In the genomic region with DNA sequence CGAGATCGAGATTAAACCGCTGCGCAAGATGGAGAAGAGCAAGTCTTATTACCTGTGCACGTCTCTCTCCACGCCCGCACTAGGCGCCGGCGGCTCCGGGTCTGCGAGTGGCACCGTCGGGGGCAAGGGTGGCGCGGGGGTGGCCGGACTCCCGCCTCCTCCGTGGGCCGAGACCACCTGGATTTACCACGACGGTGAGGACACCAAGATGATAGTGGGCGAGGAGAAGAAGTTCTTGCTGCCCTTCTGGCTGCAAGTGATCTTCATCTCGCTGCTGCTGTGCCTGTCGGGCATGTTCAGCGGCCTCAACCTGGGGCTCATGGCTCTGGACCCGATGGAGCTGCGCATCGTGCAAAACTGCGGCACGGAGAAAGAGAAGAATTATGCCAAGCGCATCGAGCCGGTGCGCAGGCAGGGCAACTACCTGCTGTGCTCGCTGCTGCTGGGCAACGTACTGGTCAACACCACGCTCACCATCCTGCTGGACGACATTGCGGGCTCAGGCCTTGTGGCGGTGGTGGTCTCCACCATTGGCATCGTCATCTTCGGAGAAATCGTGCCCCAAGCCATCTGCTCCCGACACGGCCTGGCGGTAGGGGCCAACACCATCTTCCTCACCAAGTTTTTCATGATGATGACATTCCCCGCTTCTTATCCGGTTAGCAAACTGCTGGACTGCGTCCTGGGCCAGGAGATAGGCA, we compare ENCODE assay signal across 8 mouse cellular contexts. TPM values are rescaled to one million over a fixed set of nuclear protein-coding genes. Genes with fewer than 3 reads are reported as not detected.
A peak's percentile ranks its signal among the peaks of the same experiment; 100 is the strongest.
DNase-seq lines count a peak whose midpoint lies in the region; ATAC-seq and TF ChIP-seq lines count a peak whose summit lies in the region.

No protein-coding gene starts in this region.

- peaks cover 28% of the 10 kb centered on the region for H3K4me1 ChIP-seq in embryonic facial prominence, embryonic 13.5 days
- peaks cover 21% of the 10 kb centered on the region for H3K4me1 ChIP-seq in lung, embryonic 16.5 days (replicated peaks; ENCODE audit: control insufficient read depth, insufficient read depth, low read length)

- no peak for ATAC-seq in embryonic facial prominence, embryonic 13.5 days (ENCODE audit: insufficient number of reproducible peaks, insufficient read depth, low FRiP score, low TSS enrichment, low read depth)
- ATAC-seq in lung, embryonic 16.5 days (ENCODE audit: low read depth) = no peak
- no peak for ATAC-seq in megakaryocyte-erythroid progenitor cell, adult 5-6 weeks (replicated peaks; ENCODE audit: low FRiP score, low TSS enrichment, poor library complexity, severe bottlenecking)

- peaks cover 49% of the 10 kb centered on the region for H3K27me3 ChIP-seq in embryonic facial prominence, embryonic 13.5 days
- peaks cover 10% of the 10 kb centered on the region for H3K27me3 ChIP-seq in lung, embryonic 16.5 days (ENCODE audit: control insufficient read depth, insufficient read depth, low read depth, low read length)

- peak; percentile 36 for DNase-seq in CD4-positive helper T cell, adult 2 months (ENCODE audit: low read depth, low spot score)
- DNase-seq in adrenal gland, adult 18-20 months (ENCODE audit: low spot score in 2 of 2) = peak; percentile 31 to 48
- DNase-seq in heart, postnatal 10 days = peak; percentile 24 to 38
- peak in 1 of 2 experiments; percentile 23 for DNase-seq in layer of hippocampus, adult 2 months (ENCODE audit: low spot score in 2 of 2)
- peak; percentile 33 for DNase-seq in right cerebral cortex, adult 18-20 months

- WGBS in embryonic facial prominence, embryonic 13.5 days = 1% methylated on average over 50 of the region's 50 CpGs
- under 1% methylated on average over 50 of the region's 50 CpGs for WGBS in lung, embryonic 16.5 days

- peak overlapping the region; percentile 77 for H3K4me3 ChIP-seq in embryonic facial prominence, embryonic 13.5 days
- H3K4me3 ChIP-seq in layer of hippocampus, adult 2 months = peak overlapping the region; percentile 97
- H3K4me3 ChIP-seq in lung, embryonic 16.5 days (ENCODE audit: low read length) = peak overlapping the region; percentile 92

- no peak overlapping the region for H3K27ac ChIP-seq in embryonic facial prominence, embryonic 13.5 days
- H3K27ac ChIP-seq in layer of hippocampus, adult 2 months = peak overlapping the region; percentile 97
- H3K27ac ChIP-seq in lung, embryonic 16.5 days (ENCODE audit: low read length) = no peak overlapping the region

- intact Hi-C loops in heart, postnatal 10 days (cut with DNase I) = no loop called here

- no peaks in the 10 kb centered on the region for H3K36me3 ChIP-seq in embryonic facial prominence, embryonic 13.5 days
- H3K36me3 ChIP-seq in lung, embryonic 16.5 days (ENCODE audit: control insufficient read depth, insufficient read depth, low read length) = no peaks in the 10 kb centered on the region

- TF ChIP-seq CTCF in layer of hippocampus, adult 2 months (conservative IDR thresholded peaks at IDR 0.05) = 0 out of 2 replicates have a peak, but pooled peaks have one; percentile 2

- peak overlapping the region; percentile 75 for H3K9ac ChIP-seq in embryonic facial prominence, embryonic 13.5 days
- H3K9ac ChIP-seq in lung, embryonic 16.5 days (ENCODE audit: low read length) = peak overlapping the region; percentile 86

- H3K4me2 ChIP-seq in embryonic facial prominence, embryonic 13.5 days = peak overlapping the region; percentile 100
- H3K4me2 ChIP-seq in lung, embryonic 16.5 days (ENCODE audit: low read depth, low read length) = peak overlapping the region; percentile 96

- H3K9me3 ChIP-seq in embryonic facial prominence, embryonic 13.5 days = no peaks in the 10 kb centered on the region
- no peaks in the 10 kb centered on the region for H3K9me3 ChIP-seq in lung, embryonic 16.5 days (ENCODE audit: control insufficient read depth, low read length)

RNA-seq across cellular contexts. Expression of a gene that starts 1.0 kb away (rescaled TPM):
- total RNA-seq in adrenal gland, adult 18-20 months (2021) = 10 to 100 TPM; 34.8 to 50.8 TPM
- polyA plus RNA-seq in embryonic facial prominence, embryonic 13.5 days (2015; fragmentation: Nextera tagmentation; extraction: Ambion mirVana) = 3.4 and 4.6 TPM in 2 replicates
- total RNA-seq in heart, postnatal 10 days (2021) = 1 to 10 TPM; 6.6 to 7.7 TPM
- total RNA-seq in layer of hippocampus, adult 2 months (2021) = 10 to 100 TPM; 37.9 to 38.8 TPM
- polyA plus RNA-seq in lung, embryonic 16.5 days (2015; fragmentation: Nextera tagmentation; extraction: Ambion mirVana) = 2.5 and 2.6 TPM in 2 replicates
- 20.3 and 22.0 TPM in 2 replicates for total RNA-seq in megakaryocyte-erythroid progenitor cell, adult 5-6 weeks (2014; fragmentation: Nextera tagmentation)
- total RNA-seq in megakaryocyte-erythroid progenitor cell, adult 5-6 weeks (2017) = 7.0 and 13.6 TPM in 2 replicates

RNA-seq across cellular contexts. Expression of a gene that starts 55.2 kb away (rescaled TPM):
- total RNA-seq in adrenal gland, adult 18-20 months (2021) = 10 to 100 TPM; 90.0 to 92.7 TPM
- 36.6 and 43.3 TPM in 2 replicates for polyA plus RNA-seq in embryonic facial prominence, embryonic 13.5 days (2015; fragmentation: Nextera tagmentation; extraction: Ambion mirVana)
- total RNA-seq in heart, postnatal 10 days (2021) = 10 to 100 TPM; 61.4 to 69.0 TPM
- 10 to 100 TPM; 23.1 to 25.2 TPM for total RNA-seq in layer of hippocampus, adult 2 months (2021)
- 34.8 and 35.1 TPM in 2 replicates for polyA plus RNA-seq in lung, embryonic 16.5 days (2015; fragmentation: Nextera tagmentation; extraction: Ambion mirVana)
- 6.5 and 6.6 TPM in 2 replicates for total RNA-seq in megakaryocyte-erythroid progenitor cell, adult 5-6 weeks (2014; fragmentation: Nextera tagmentation)
- 1.6 and 16.2 TPM in 2 replicates for total RNA-seq in megakaryocyte-erythroid progenitor cell, adult 5-6 weeks (2017)
